Mouse (Mus musculus) E14TG2a.4 (cell line): ENCODE data around the gene Pdzd2.

Source experiments
- CTCF ChIP-seq: conservative IDR thresholded peaks from 2 replicates; pipeline ENCODE4 v1.5.1; 2014; ENCODE audit warnings: low read length
- POU5F1 ChIP-seq: IDR thresholded peaks from 2 replicates; pipeline ENCODE4 v1.6.1; 2014; ENCODE audit warnings: low read length, borderline replicate concordance

- TF ChIP-seq CTCF (no peak), POU5F1 (no peak)
Measured at GRCm38 (mm10) chr15:12425049-12425627, 314.6 kb downstream of the Pdzd2 start.
